Mouse (Mus musculus) ES-E14 (cell line): ENCODE data around the gene Dock4. TPM values are rescaled to one million over a fixed set of nuclear protein-coding genes. Genes with fewer than 3 reads are reported as not detected.

Experiments used
- DNase-seq: peaks from one replicate; pipeline ENCODE4 v3.0.0-alpha.2; 2013; ENCODE audit warnings: low read depth, low spot score
- H3K27ac ChIP-seq: 2 replicates; pipeline ENCODE4 v1.5.1; 2012; ENCODE audit warnings: low read depth, mild to moderate bottlenecking, low read length, moderate library complexity, mixed read lengths; ENCODE audit not compliant: poor library complexity, insufficient read depth, severe bottlenecking
- H3K36me3 ChIP-seq: 2 replicates; pipeline ENCODE4 v1.6.1; 2012; ENCODE audit warnings: mild to moderate bottlenecking, low read length, moderate library complexity, mixed read lengths; ENCODE audit not compliant: control insufficient read depth, poor library complexity, insufficient read depth, severe bottlenecking
- H3K4me1 ChIP-seq, 2 experiments: fragments of 150-350 bp in 1 of 2; sonication (generic) in 1 of 2; 2 replicates each; pipeline ENCODE4 v1.6.1; 2012; ENCODE audit warnings: low read length in 2 of 2, mild to moderate bottlenecking in 1 of 2, mixed read lengths in 1 of 2; ENCODE audit not compliant: control insufficient read depth in 2 of 2, insufficient read depth in 2 of 2, poor library complexity in 1 of 2
- H3K4me3 ChIP-seq, 2 experiments: fragments of 150-350 bp in 1 of 2; sonication (generic) in 1 of 2; 2 replicates each; pipeline ENCODE4 v1.5.1; 2012; ENCODE audit warnings: low read length in 2 of 2, low read depth in 1 of 2, mild to moderate bottlenecking in 1 of 2, mixed read lengths in 1 of 2; ENCODE audit not compliant: insufficient read depth in 1 of 2, poor library complexity in 1 of 2, severe bottlenecking in 1 of 2
- H3K9ac ChIP-seq: 2 replicates; pipeline ENCODE4 v1.6.1; 2012; ENCODE audit warnings: low read depth, mild to moderate bottlenecking, low read length, mixed read lengths; ENCODE audit not compliant: poor library complexity, insufficient read depth, severe bottlenecking
- H3K9me3 ChIP-seq: fragments of 150-350 bp; sonication (generic); 2 replicates; pipeline ENCODE4 v1.6.1; 2012; ENCODE audit warnings: low read depth, mild to moderate bottlenecking, low read length; ENCODE audit not compliant: control insufficient read depth, insufficient read depth
- CHD2 ChIP-seq: IDR thresholded peaks from 2 replicates; pipeline ENCODE4 v1.6.1; 2014; ENCODE audit warnings: mild to moderate bottlenecking, low read depth, low read length, inconsistent platforms
- HCFC1 ChIP-seq: IDR thresholded peaks from 2 replicates; pipeline ENCODE4 v1.6.1; 2012; ENCODE audit warnings: low read length, inconsistent platforms, borderline replicate concordance; ENCODE audit not compliant: insufficient read depth
- MAFK ChIP-seq: IDR thresholded peaks from 2 replicates; pipeline ENCODE4 v1.6.1; 2014; ENCODE audit warnings: mild to moderate bottlenecking, low read depth, low read length, inconsistent platforms; ENCODE audit not compliant: insufficient read depth
- ZC3H11A ChIP-seq: IDR thresholded peaks from 2 replicates; pipeline ENCODE4 v1.6.1; 2012; ENCODE audit warnings: low read depth, mild to moderate bottlenecking, inconsistent platforms, low read length, borderline replicate concordance
- ZNF384 ChIP-seq: IDR thresholded peaks from 2 replicates; pipeline ENCODE4 v1.6.1; 2012; ENCODE audit warnings: low read depth, low read length, inconsistent platforms
- in situ Hi-C, 2 experiments: fragments of 600-800 bp; cut with MboI; formaldehyde crosslinking; loops; one replicate each; pipeline ENCODE4 v1.15.1; 2025; ENCODE audit warnings: low sequenced_read_pairs in 2 of 2, inconsistent platforms in 1 of 2; ENCODE audit not compliant: unreplicated experiment in 2 of 2
- total RNA-seq: library from RNA; depleted of rRNA; stranded (reverse); fragments of 300-350 nt; gene quantifications from 2 replicates; pipeline ENCODE4 v1.2.3, GENCODE M21; 2012

Dock4 gene
- total RNA-seq, 1 experiment, result 7.9 TPM

DNA sequence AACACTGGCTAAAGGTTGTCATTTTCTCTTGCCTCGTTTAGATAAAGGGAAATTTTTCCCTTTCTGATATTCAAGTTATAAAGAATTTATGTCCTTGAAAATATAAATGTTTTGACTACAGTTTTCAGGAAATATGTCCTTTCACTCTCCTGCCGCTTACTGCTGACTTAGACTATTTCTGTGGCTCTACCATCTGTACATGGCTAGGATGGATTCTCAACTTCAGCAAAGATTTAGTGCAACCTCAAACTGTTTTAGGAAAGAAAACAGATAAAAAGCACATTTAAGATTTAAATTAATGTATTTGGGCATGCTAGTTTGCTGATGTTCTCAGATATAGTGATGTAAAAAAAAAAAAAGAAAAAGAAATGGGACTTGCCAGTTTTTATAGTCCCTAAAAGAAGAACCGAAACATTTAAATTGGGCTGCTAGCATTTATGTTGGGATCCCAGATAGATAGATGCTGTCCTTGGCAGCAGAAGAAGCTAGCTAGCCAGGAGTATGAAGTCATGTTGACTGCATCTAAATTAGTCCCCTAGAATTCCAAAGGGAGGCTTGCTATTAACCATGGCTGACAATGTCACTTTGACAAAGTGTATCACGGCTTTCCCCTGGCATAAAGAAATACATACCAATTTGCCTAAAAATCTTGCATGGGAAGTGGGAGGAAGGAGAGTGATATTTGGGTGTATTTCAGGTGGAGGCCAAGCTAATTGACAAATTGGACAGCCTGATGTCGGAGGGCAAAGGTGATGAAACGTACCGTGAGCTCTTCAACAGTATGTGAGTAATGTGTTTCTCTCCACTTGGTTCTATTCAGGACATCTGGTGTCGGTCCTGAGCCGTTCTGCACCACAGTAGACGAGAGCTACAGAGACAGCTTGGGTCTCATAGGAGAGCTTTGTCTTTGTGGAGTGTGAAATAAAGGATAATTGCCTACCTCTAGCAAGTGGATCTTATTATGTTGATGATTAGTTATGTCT is 343.9 kb downstream of the Dock4 start:
- Histone ChIP-seq H3K9me3 (no peaks in the 10 kb centered on the region), H3K4me3 (no peak overlapping the region), H3K36me3 (no peaks in the 10 kb centered on the region), H3K4me1 (no peaks in the 10 kb centered on the region), H3K27ac (no peak overlapping the region), H3K9ac (no peak overlapping the region)
- in situ Hi-C loops, result no loop called here
- DNase-seq, result no peak
- TF ChIP-seq CHD2 (no peak), HCFC1 (no peak), MAFK (no peak), ZC3H11A (no peak), ZNF384 (no peak)

- H3K9ac ChIP-seq, result no peak overlapping the region
- in situ Hi-C loops, result no loop called here
- H3K36me3 ChIP-seq, result no peaks in the 10 kb centered on the region
- no peak overlapping the region for H3K4me3 ChIP-seq
- TF ChIP-seq ZNF384 (no peak), CHD2 (no peak), HCFC1 (no peak), ZC3H11A (no peak), MAFK (no peak)
- H3K27ac ChIP-seq, result no peak overlapping the region
- H3K4me1 ChIP-seq, result peaks cover 4% of the 10 kb centered on the region in 2 experiments; a peak in 3 of 4 replicates
- DNase-seq, result no peak
- no peaks in the 10 kb centered on the region for H3K9me3 ChIP-seq
Measured at GRCm38 (mm10) chr12:40791221-40791620, 345.5 kb downstream of the Dock4 start.

- H3K36me3 ChIP-seq, result no peaks in the 10 kb centered on the region
- H3K9ac ChIP-seq, result no peak overlapping the region
- TF ChIP-seq ZNF384 (no peak), HCFC1 (no peak), ZC3H11A (no peak), CHD2 (no peak), MAFK (no peak)
- H3K4me3 ChIP-seq, result no peak overlapping the region
- DNase-seq, result no peak
- H3K9me3 ChIP-seq, result no peaks in the 10 kb centered on the region
- peaks cover 4 to 7% of the 10 kb centered on the region in 2 experiments for H3K4me1 ChIP-seq
- in situ Hi-C loops, result no loop called here
- H3K27ac ChIP-seq, result no peak overlapping the region
Measured at GRCm38 (mm10) chr12:40792184-40792650, 346.5 kb downstream of the Dock4 start.

- in situ Hi-C loops, result no loop called here
Measured at GRCm38 (mm10) chr12:40794066-40794465, 348.3 kb downstream of the Dock4 start.

More at GRCm38 (mm10) chr12:40794066-40794465, 348.3 kb downstream of the Dock4 start:
- TF ChIP-seq ZNF384 (no peak), HCFC1 (no peak), ZC3H11A (no peak), CHD2 (no peak), MAFK (no peak)
- H3K9me3 ChIP-seq, result no peaks in the 10 kb centered on the region
- no peak overlapping the region for H3K4me3 ChIP-seq
- no peaks in the 10 kb centered on the region for H3K36me3 ChIP-seq
- H3K27ac ChIP-seq, result no peak overlapping the region
- peaks cover 4 to 9% of the 10 kb centered on the region in 2 experiments for H3K4me1 ChIP-seq
- H3K9ac ChIP-seq, result no peak overlapping the region
- DNase-seq, result no peak
